ENCODE assay signal across 21 mouse cellular contexts in the genomic region with DNA sequence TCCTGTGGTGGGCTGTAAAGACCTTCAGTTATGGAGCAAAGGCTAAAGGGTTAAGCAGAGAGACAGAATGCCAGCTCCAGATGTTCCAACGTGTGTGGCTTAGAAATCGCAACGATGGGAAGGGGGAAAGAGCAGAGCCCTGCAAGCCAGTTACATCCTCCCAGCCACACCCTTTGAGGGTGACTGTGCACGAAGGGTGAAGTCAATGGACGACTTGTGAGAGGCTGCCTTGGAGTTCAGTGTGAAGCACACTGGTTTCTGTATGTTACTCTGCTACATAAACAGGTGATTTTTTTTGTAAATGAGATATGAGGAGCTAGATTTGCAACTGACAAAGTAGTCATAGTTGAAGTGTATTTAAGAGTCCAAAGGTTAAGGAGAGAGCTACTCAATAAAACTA. TPM values are rescaled to one million over a fixed set of nuclear protein-coding genes. Genes with fewer than 3 reads are reported as not detected.
"Had no signal": no experiment of that assay in that cellular context is flagged by ENCODE, and none has a peak within 500 bp of the region (broad histone marks: within the 10 kb centered on the region; RNA-seq: fewer than 3 reads in every experiment).

No protein-coding gene starts in this region.

- H3K36me3 ChIP-seq: kidney, embryonic 15.5 days; liver, embryonic 13.5 days; midbrain, embryonic 10.5 days; midbrain, embryonic 13.5 days; neural tube, embryonic 13.5 days had no signal

- H3K9me3 ChIP-seq: kidney, embryonic 15.5 days; liver, embryonic 13.5 days; megakaryocyte, embryonic 14.5 days; midbrain, embryonic 10.5 days; midbrain, embryonic 13.5 days; neural tube, embryonic 13.5 days had no signal

- H3K27ac ChIP-seq: kidney, embryonic 15.5 days; left cerebral cortex, adult 2 months; liver, embryonic 13.5 days; midbrain, embryonic 10.5 days; midbrain, embryonic 13.5 days; neural tube, embryonic 13.5 days had no signal

- ATAC-seq: midbrain, embryonic 13.5 days; midbrain, embryonic 16.5 days had no signal

- DNase-seq: kidney, postnatal 10 days; kidney, postnatal 36 days; layer of hippocampus, postnatal 36 days; liver, embryonic 13.5 days; lung, adult 2 months; lung, postnatal 14 days; lung, postnatal 4 days; right cerebral cortex, adult 18-20 months; right cerebral cortex, postnatal 25 days; spleen, adult 18-20 months; thymus, adult 18-20 months; thymus, postnatal 36 days had no signal

- H3K4me2 ChIP-seq: kidney, embryonic 15.5 days; liver, embryonic 13.5 days; midbrain, embryonic 13.5 days; neural tube, embryonic 13.5 days had no signal

- H3K9ac ChIP-seq: kidney, embryonic 15.5 days; liver, embryonic 13.5 days; midbrain, embryonic 13.5 days; neural tube, embryonic 13.5 days had no signal

- H3K27me3 ChIP-seq: kidney, embryonic 15.5 days; liver, embryonic 13.5 days; megakaryocyte, embryonic 14.5 days; midbrain, embryonic 13.5 days; neural tube, embryonic 13.5 days had no signal

- H3K4me3 ChIP-seq: kidney, embryonic 15.5 days; left cerebral cortex, adult 2 months; liver, embryonic 13.5 days; megakaryocyte, embryonic 14.5 days; midbrain, embryonic 10.5 days; midbrain, embryonic 13.5 days; myocyte; neural tube, embryonic 13.5 days had no signal

- H3K4me1 ChIP-seq: liver, embryonic 13.5 days; midbrain, embryonic 10.5 days; midbrain, embryonic 13.5 days; neural tube, embryonic 13.5 days had no signal

RNA-seq across cellular contexts. Expression of gene Steap4, which starts 33.5 kb away (rescaled TPM):
- total RNA-seq: monocyte, adult 5-6 weeks had no signal
- polyA plus RNA-seq: myocyte had no signal
